Mouse (Mus musculus): ENCODE data around the gene Tas2r119.
"Not testable (repeated sequence)": the region's sequence is repeated elsewhere in the genome, so short reads cannot be mapped to it uniquely, and the experiment has no call there.

Gene Tas2r119

GRCm38 (mm10) chr15:32176989-32177388, at the start of gene Tas2r119:
Gene Tas2r119, plus strand, starts transcription at chr15:32177289.
- DNase-seq: no peak

DNA sequence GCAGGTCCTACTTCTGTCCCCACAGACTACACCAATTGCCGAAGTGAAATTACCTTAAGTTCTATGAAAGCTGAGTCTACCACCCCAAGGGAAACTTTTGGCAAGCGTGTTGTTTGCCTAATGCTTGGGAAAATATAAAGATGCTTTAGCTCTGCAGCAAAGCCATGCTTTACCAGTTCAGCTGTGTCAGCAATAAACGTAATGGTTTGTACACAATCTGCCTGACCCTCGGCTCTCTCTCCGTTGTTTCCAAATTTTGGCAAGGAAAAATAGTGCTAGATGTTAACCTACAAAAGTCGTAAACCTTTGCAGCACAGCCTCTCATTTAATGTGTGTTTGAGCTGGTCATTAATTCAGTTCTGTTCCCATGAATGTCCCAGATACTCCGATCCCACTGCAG, 44.8 kb upstream of the Tas2r119 start:
- DNase-seq: no peak

DNA sequence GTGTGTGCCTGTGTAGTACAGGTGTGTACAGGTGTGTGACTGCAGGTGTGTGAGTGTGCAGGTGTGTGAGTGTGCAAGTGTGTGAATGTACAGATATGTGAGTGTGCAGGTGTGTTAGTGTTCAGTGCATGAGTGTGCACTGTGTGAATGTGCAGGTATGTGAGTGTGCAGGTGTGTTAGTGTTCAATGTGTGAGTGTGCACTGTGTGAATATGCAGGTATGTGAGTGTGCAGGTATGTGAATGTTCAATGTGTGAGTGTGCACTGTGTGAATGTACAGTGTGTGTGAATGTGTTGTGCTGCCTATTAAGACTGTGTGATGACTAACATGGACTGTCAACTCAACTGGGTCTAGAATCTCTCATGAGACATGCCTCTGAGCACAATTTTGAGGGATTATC, 35.4 kb upstream of the Tas2r119 start:
- no peak for DNase-seq

DNA sequence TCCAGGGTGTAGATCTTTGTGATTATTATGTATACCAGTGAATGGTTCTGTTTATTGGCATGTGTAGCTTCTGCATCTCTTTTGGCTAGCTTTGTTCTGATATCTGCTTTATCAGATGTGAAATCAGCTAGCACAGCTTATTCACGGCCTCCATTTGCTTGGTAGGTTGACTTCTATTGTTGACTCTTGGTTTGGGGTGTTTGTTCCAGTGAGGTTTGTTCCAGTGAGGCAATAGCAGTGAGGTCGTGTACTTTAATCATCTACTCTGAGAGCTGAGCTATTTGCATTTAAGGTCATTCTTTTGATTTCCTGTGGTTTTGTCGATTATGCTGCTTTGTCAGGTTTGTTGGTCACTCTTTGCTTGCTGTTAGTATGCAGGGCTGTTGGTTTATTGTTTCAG, 32.8 kb upstream of the Tas2r119 start:
- DNase-seq: no peak

DNA sequence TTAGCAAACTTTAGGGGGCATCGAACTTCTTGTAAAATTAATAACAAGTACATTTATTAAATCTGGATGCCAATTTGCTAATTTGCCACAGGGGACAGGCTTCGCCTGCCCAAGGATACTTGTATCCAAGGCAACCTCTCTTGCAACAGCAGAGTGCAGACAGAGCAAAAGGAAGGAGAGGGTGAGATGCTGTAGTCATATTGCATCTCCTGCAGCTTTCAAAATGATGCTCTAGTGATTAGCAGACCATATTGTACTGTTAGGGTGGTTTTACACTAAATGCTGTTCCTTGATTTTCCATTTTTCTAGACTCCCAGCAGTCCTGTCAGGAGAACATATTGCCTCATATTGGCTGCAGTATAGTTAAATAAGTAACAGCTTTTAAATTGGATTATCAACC, 23.7 kb upstream of the Tas2r119 start:
- DNase-seq: no peak

DNA sequence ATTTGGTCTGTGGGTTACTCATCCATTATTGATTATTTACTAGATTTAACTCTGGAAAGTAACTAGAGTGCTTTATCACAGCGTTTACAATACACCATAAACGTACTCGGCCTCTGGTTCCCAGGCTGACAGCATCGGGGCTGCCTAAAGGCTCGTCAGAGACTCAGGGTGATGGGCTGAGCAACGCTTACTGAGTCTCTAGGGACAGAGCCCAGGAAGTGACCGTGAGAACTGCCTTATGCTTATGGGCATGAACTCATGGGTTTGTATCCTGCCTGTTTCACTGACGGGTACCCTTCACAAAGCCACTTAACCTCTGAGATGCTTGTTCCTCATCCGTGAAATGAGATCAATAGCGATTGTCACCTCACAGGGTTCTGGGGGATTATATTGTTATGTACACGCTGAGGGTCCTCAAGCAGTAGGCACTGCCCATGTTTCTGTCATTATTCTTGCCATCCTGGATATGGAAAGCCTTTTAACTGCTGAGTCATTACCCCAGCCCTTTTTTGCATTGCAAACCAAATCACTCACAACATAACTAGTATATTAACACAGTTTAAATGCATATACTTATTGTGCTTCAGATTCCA, 23.1 kb upstream of the Tas2r119 start:
- DNase-seq: peak; percentile 15

- DNase-seq: peak; percentile 30
Measured at GRCm38 (mm10) chr15:32156126-32156525, 21.0 kb upstream of the Tas2r119 start.

DNA sequence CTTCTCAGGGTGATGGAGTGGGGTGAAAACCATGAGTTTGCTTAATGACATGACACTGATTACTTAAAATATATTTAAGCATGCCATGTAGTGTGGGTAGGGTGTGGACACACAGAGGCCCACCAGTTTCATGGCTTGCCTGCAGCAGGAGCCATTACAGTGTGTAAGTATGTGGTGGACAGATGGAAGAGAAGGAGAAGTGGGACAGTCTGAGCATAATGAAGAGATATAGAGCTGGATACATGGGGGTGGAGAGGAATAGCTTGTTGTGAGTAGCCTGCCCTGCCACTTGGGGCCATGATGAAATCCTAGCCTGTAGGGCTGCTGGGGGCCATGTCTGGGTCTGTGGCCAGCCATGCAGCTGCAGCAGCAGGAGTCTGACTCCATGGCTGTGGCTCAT, 16.8 kb upstream of the Tas2r119 start:
- DNase-seq: no peak

GRCm38 (mm10) chr15:32171764-32172163, 5.3 kb upstream of the Tas2r119 start:
- DNase-seq: peak; percentile 17

DNA sequence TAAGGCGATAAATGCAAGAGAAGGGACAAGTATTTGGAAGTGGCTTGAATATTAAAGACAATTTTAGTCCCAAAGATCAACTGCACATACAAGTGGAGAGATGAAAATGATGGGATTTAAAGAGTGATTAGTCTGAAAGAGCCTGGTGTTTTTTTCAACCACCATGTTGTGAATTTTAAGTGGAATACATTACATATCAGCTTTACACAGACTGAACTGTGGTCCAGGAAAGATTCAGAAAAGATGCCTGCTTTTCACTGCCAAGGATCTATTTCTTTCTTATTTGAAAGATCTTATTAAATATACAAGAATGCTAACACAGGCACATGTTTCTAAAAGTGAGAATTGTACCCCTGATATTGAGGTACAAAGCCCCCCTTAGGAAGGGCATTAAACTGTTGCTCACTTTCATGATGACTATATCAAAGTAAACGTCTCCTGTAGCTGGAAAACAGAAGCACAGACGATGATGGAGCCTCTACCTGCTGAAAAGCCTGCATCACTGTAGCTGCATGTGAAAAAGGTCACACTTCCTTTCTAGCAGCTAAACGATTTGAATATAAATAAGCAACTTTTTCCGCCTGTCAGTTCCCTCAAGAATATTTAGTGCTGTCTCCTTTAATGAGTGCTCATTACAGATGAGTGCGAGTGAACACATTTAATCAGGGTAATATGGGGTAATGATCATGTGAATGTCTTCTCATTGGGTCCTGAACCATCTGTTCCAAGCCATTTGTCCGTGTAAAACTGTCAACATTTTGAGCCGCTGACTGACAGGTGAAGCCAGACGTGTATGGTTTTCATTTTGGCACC, 4.7 kb upstream of the Tas2r119 start:
- DNase-seq: no peak

GRCm38 (mm10) chr15:32172988-32173329, 4.1 kb upstream of the Tas2r119 start:
- no peak for DNase-seq

- DNase-seq: no peak
Measured at GRCm38 (mm10) chr15:32180010-32180725, 3.1 kb downstream of the Tas2r119 start.

DNA sequence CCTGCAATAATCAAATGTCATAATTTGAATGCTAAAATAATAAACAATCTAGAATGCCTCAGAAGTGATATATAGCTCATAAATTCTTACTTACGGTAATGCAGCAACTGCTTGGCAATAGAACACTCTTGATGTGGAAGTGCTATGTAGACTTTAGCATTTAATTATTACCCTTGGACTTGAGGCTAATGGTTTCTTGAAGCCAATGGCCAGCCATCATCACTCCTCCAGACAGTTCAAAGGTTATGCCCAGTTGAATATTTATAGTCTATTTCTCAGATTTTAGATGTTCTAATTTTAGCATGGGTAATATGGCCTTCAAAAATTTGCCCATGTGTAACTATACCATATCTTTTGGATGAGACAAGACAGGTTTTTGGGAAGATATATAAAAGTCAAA, 4.9 kb downstream of the Tas2r119 start:
- DNase-seq: no peak

GRCm38 (mm10) chr15:32184964-32185363, 7.9 kb downstream of the Tas2r119 start:
- no peak for DNase-seq

GRCm38 (mm10) chr15:32189879-32190278, 12.8 kb downstream of the Tas2r119 start:
- no peak for DNase-seq

DNA sequence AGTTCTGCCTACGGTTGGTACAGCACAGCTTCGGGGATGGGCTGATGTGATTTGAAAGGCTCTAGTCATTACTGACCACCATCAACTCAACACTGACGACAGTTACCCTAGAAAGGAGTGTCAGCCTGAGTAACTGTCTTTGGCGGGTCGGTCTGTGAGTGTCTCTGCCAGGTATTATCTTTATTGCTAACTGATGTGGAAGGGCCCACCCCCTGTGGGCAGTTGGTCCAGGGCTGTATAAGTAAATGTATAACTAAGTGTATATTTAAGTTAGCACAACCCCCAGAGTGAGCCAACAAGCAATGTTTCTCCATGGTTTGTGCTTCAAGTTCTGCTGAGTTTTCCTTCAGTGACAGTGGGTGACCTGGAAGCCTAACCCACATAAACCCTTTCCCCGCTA, 13.3 kb downstream of the Tas2r119 start:
- no peak for DNase-seq

DNA sequence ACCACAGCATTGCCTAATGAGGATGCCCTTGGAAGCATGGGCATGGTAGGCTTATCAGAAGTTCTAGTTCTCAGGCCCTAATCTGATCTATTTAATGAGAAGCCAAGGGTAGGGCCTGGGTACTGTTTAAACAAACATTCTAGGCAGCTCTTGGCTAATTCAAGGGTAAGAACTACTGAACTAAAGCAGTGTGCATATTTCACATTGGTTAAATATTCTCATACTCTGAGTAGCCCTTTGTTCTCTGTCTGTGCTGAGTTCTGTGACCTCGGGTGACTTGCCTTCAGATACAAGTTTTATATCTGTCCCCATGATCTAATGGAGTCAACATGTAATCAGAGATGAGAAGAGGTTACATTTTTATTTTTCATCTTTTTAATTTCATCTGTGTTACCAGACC, 15.9 kb downstream of the Tas2r119 start:
- no peak for DNase-seq

DNA sequence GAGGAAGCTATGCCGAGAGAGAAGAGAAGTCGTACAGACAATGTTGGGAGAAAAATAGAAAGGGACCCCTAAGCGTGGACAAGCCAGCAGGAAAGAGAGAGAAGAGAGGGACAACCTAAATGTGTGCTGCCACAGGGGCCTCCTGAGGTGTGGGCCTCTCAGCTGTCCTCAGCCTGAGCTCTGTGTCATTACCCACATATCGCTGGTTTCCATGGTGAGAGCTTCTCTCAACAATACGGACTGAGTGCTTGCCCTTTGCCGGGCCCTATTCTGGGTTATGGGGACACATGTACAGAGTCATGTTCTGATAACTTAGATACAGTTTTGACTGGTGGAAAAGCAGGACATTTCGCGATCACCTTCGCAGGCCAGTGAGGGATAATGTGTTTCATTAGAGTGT, 21.0 kb downstream of the Tas2r119 start:
- DNase-seq: peak; percentile 18

DNA sequence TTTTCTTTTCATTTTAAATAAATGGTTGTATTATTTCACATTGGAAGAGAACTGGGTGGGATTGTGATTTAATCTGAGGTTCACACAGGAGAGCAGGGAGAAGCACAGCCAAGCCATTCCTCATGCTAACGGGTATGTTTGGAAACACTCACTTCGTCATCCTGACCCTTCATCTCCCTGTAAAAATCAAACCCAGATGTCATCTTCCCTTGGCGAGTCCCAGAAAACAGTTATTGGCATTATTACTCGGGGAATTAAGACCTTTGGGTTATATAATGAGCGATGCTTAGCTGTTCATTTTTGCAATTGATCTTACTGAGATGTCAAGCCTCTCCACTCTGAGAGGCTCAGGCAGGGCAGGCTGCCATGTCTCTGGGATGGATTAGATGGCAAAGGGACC, 21.5 kb downstream of the Tas2r119 start:
- DNase-seq: peak; percentile 36

DNA sequence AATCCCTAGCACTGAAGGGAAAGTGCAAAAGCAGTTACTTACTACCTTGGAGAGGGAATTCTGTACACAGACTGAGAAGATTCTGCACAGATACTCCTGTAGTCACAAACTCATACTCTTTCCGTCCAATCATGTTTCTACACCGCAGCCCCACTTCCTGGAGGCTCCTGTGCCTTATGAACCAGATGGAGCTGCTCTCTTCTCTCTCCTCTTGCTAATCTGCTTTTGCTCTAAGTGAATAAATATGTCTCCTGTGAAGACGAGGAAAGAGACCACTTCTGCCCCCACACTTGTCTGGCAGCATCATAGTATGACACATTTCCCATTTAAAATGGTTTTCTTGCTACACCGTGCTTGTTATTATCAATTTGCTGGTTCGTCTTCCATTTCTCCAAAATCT, 26.2 kb downstream of the Tas2r119 start:
- no peak for DNase-seq

- no peak for DNase-seq
Measured at GRCm38 (mm10) chr15:32204908-32205307, 27.8 kb downstream of the Tas2r119 start.

DNA sequence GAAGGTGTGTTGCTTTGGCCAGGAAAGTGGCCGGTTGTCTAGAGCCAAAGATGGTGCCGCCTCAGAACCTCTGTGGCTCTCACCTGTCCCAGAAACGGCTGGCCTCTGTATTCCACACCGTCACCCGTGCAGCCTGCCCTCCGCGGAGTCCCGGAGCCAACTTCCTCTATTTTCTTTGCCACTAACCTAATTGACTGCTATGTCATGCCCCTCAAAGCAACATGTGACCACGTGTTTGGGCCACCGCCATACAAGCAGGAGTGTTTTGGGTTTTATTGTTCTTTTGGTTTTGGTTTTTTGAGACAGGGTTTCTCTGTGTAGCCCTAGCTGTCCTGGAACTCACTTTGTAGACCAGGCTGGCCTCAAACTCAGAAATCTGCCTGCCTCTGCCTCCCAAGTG, 37.6 kb downstream of the Tas2r119 start:
- DNase-seq: not testable (repeated sequence)

- no peak for DNase-seq
Measured at GRCm38 (mm10) chr15:32223028-32223427, 45.9 kb downstream of the Tas2r119 start.

- DNase-seq: no peak
Measured at GRCm38 (mm10) chr15:32225394-32225793, 48.3 kb downstream of the Tas2r119 start.

All from embryo, embryonic 11 days (tissue).